Mouse (Mus musculus): ENCODE results near the gene Cpeb4. TPM values are rescaled to one million over a fixed set of nuclear protein-coding genes. Genes with fewer than 3 reads are reported as not detected.

Cpeb4 gene
- polyA plus RNA-seq, 1 experiment from 2014 or later, result 3.5 TPM

DNA sequence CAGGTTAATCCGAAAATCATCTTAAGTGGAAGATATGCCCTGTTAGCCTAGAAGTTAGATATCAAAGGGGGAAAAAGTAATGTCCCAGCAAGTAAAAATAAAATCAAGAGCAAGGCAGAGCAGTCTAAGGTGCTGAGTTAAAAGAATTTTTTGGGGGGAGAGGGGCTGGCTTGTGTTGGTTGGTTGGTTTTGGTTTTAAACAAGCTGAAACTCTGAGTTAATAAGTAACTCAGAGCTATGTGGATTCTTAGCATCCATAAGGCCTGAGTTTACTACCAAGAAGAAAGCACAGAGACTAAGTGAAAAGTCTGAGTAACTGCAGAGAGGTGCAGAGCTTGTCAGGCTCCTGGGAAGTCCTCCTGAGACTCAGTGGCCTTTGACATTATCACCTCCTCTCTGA lies 16.2 kb downstream of the Cpeb4 start:
- Histone ChIP-seq H3K36me3 (no peaks in the 10 kb centered on the region), H3K9me3 (replicated peaks) (no peaks in the 10 kb centered on the region), H3K4me3 (no peak overlapping the region), H3K27ac (replicated peaks) (no peak overlapping the region), H3K27me3 (ENCODE audit: low read depth, poor library complexity, severe bottlenecking) (no peaks in the 10 kb centered on the region), H3K4me1 (no peaks in the 10 kb centered on the region)
- DNase-seq (ENCODE audit: low spot score), result no peak
- WGBS, result 81% methylated on average over 1 of the region's 1 CpGs

DNA sequence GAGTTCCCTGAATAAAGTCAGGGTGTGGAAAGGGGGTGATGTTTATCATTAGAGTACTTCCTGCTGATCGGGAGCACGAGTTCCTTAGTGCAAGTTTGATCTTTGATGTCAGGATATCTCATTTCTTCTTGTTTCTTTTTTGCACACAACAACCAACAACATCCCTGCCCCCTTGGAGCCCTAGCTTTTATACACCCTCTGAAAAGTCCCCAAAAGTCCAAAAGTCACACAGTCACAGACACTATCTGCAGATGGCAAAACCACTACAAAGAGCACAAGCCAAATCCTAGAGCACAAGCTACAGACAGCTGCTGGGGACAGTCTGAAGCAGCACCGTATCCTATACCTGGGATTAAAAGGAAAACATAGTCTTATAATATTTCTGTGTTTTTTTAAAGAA lies 20.1 kb downstream of the Cpeb4 start:
- H3K27me3 ChIP-seq (ENCODE audit: low read depth, poor library complexity, severe bottlenecking), result no peaks in the 10 kb centered on the region
- no peaks in the 10 kb centered on the region for H3K9me3 ChIP-seq (replicated peaks)
- H3K27ac ChIP-seq (replicated peaks), result no peak overlapping the region
- H3K4me3 ChIP-seq, result no peak overlapping the region
- no peak for DNase-seq (ENCODE audit: low spot score)
- no peaks in the 10 kb centered on the region for H3K36me3 ChIP-seq
- H3K4me1 ChIP-seq, result no peaks in the 10 kb centered on the region
- WGBS, result 81% methylated on average over 3 of the region's 3 CpGs

DNA sequence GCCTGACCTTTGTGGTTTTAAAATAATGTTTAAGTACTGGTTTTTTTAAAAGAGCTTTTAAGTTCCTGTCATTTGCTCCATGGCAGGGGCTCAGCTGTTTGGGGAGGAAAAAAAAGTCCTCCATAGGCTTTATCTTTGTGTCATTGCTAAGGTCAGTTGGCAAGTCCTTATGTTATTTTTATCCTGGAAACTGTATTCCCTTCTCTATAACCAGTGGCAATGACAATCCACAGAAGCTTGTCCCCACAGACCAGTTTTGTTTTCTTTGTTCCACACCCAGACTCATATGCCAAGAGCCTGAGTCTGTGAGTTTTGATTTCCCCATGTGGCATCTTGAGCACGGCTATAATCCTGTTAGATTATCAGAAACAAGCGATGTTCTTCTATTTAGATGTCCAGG lies 21.6 kb downstream of the Cpeb4 start:
- no peaks in the 10 kb centered on the region for H3K4me1 ChIP-seq
- 82% methylated on average over 2 of the region's 2 CpGs for WGBS
- DNase-seq (ENCODE audit: low spot score), result no peak
- H3K4me3 ChIP-seq, result no peak overlapping the region
- H3K27me3 ChIP-seq (ENCODE audit: low read depth, poor library complexity, severe bottlenecking), result no peaks in the 10 kb centered on the region
- H3K27ac ChIP-seq (replicated peaks), result no peak overlapping the region
- no peaks in the 10 kb centered on the region for H3K9me3 ChIP-seq (replicated peaks)
- H3K36me3 ChIP-seq, result no peaks in the 10 kb centered on the region

DNA sequence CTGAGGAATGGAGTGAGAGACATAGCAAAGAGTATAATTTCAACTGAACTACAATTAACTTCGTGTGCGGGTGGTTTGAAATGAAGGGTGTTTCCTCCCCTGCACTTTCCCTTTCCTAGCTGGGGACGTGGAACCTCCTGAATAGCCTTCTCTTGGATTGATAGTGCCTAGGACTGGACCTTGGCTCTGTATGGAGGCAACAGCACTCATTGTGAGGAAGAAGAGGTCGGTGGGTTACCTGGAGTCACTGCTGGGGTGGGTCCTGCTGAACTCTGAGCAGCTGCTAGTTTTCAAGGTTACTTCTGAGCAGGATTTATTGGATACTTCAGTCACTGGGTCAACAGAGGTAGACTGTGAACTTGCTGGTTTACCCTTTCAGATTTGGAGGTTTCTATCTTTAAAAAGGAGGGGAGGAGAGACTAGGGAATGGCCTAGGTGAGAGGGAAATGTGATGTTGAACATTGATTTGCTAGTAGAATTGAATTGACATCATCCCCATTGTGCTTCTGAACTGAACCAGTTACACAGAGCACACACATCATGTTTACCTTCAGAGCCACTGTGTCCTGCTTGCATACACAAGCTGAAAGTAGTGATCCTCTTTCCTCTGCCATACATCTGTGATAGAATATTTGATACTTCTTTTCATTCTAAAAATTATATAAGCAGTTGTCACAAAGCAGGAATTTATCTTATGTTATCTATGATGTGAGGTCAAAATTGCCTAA lies 24.2 kb downstream of the Cpeb4 start:
- Histone ChIP-seq H3K9me3 (replicated peaks) (no peaks in the 10 kb centered on the region), H3K4me1 (no peaks in the 10 kb centered on the region), H3K4me3 (no peak overlapping the region), H3K27ac (replicated peaks) (no peak overlapping the region), H3K36me3 (no peaks in the 10 kb centered on the region), H3K27me3 (ENCODE audit: low read depth, poor library complexity, severe bottlenecking) (no peaks in the 10 kb centered on the region)
- DNase-seq (ENCODE audit: low spot score), result no peak
- 81% methylated on average over 4 of the region's 4 CpGs for WGBS

DNA sequence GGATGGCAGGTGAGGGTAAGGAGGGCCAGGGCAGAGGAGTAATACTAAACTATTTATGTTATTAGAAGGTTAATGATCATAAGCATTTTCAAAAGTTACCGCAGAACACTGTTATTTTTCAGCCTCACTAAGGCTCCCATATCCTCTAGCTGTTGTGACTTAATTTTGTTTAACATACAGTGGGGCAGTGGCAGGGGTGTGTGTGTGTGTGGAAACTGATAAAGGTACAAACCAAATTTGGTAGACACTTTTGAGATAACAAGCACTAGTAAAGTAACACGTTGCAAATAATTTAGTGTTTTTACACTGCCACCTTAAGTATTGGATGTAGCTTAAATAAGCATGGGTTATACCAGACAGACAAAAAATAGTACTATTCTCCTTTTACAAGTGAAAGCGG lies 24.9 kb downstream of the Cpeb4 start:
- no peaks in the 10 kb centered on the region for H3K27me3 ChIP-seq (ENCODE audit: low read depth, poor library complexity, severe bottlenecking)
- H3K9me3 ChIP-seq (replicated peaks), result no peaks in the 10 kb centered on the region
- 93% methylated on average over 3 of the region's 3 CpGs for WGBS
- H3K27ac ChIP-seq (replicated peaks), result no peak overlapping the region
- H3K4me3 ChIP-seq, result no peak overlapping the region
- H3K4me1 ChIP-seq, result no peaks in the 10 kb centered on the region
- DNase-seq (ENCODE audit: low spot score), result no peak
- H3K36me3 ChIP-seq, result no peaks in the 10 kb centered on the region

DNA sequence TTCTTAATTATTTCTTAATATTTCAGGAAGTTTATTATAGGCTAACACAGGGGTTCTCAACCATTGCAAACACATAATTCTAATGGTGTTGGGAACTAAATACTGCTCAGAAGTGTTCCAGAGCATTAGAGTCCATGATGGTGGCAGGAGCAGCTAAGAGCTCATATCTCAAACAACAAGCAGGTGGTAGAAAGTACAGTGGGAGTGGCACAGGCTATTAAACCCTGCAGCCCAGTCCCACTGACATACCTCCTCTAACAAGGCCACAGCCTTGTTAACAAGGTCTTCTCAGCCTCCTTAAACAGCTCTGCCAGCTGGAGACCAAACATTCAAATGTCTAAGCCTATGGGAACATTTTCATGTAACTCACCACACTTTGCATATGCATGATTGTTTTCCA lies 27.2 kb downstream of the Cpeb4 start:
- H3K36me3 ChIP-seq, result no peaks in the 10 kb centered on the region
- no peaks in the 10 kb centered on the region for H3K4me1 ChIP-seq
- no peak for DNase-seq (ENCODE audit: low spot score)
- no peaks in the 10 kb centered on the region for H3K27me3 ChIP-seq (ENCODE audit: low read depth, poor library complexity, severe bottlenecking)
- H3K4me3 ChIP-seq, result no peak overlapping the region
- no peak overlapping the region for H3K27ac ChIP-seq (replicated peaks)
- H3K9me3 ChIP-seq (replicated peaks), result no peaks in the 10 kb centered on the region

DNA sequence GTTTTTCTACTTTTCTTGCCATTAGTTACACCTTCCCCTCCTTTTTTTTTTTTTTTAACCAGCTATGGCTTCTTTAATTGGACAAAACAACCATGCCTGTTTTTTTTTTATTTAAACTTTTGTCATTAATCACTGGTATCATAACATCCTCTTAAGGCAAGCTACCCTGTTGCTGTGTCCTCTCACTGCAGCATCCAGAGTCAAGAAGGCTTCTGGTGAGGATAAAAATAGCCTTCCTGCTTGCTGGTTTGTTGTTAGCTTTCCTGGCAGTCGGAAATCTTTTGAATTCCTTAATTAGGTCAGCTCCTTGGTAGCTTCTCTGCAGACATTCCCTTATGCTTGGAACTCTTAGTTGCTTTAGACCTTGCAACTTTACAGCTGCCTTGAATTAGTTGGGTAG lies 28.7 kb downstream of the Cpeb4 start:
- DNase-seq (ENCODE audit: low spot score), result no peak
- 19% methylated on average over 1 of the region's 1 CpGs for WGBS
- Histone ChIP-seq H3K27me3 (ENCODE audit: low read depth, poor library complexity, severe bottlenecking) (no peaks in the 10 kb centered on the region), H3K9me3 (replicated peaks) (no peaks in the 10 kb centered on the region), H3K4me1 (no peaks in the 10 kb centered on the region), H3K4me3 (no peak overlapping the region), H3K36me3 (no peaks in the 10 kb centered on the region), H3K27ac (replicated peaks) (no peak overlapping the region)

DNA sequence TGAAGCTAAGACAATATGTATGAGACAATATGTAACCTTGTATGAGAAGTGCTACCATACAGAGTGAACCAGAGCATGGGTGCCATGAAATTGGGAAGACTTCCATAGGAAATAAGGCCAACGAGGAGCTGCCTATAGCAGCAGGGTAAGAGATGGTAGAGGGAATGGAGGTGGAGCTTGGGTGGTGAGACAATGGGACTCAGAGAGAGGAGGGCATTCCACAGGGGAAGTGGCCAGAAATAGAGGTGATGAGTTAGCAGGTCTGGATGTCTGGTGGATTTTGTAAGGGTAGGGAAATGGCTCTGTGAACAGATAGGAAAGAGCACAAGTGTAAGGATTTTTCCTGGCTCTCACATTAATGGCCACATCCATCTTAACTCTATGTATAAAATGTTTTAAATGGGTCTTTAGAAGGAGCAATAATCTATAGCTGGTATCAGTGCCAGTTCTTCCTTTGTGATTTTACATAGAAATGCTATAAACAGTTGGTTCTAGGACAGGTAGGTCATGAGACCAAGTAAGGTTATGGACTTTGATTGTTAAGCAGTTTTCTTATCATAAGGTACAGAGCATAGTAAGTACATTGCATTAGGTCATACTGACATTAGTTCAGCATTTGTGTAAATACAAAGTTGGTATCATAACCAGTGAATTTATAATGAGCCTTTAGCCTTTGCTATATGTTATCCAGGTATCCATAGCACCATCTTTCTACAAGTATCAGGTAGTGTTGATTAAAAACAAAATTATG lies 30.4 kb downstream of the Cpeb4 start:
- H3K4me3 ChIP-seq, result no peak overlapping the region
- no peaks in the 10 kb centered on the region for H3K27me3 ChIP-seq (ENCODE audit: low read depth, poor library complexity, severe bottlenecking)
- H3K4me1 ChIP-seq, result no peaks in the 10 kb centered on the region
- H3K9me3 ChIP-seq (replicated peaks), result no peaks in the 10 kb centered on the region
- H3K36me3 ChIP-seq, result no peaks in the 10 kb centered on the region
- no peak overlapping the region for H3K27ac ChIP-seq (replicated peaks)
- DNase-seq (ENCODE audit: low spot score), result no peak
- 74% methylated on average over 1 of the region's 1 CpGs for WGBS

DNA sequence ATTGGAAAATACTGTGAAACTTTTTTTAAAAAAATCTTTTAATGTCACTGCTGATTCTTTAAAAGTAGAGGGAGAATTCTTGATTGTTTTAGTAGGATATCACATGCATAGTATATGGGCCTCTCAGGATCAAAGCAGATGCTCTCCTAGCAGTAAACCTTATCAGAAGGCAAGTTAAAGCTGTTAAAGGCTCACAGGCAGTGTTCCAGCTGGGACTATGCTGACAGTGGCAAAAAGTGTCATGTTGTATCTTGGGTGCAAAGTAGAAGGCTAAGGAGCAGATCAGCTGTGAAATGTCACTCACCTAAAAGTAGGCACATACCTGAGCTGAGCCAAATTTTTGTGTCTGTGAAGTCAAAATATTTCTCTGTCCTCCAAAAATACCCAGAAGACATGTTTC lies 34.5 kb downstream of the Cpeb4 start:
- no peak overlapping the region for H3K27ac ChIP-seq (replicated peaks)
- H3K9me3 ChIP-seq (replicated peaks), result no peaks in the 10 kb centered on the region
- H3K36me3 ChIP-seq, result no peaks in the 10 kb centered on the region
- H3K27me3 ChIP-seq (ENCODE audit: low read depth, poor library complexity, severe bottlenecking), result no peaks in the 10 kb centered on the region
- no peaks in the 10 kb centered on the region for H3K4me1 ChIP-seq
- DNase-seq (ENCODE audit: low spot score), result no peak
- no peak overlapping the region for H3K4me3 ChIP-seq

DNA sequence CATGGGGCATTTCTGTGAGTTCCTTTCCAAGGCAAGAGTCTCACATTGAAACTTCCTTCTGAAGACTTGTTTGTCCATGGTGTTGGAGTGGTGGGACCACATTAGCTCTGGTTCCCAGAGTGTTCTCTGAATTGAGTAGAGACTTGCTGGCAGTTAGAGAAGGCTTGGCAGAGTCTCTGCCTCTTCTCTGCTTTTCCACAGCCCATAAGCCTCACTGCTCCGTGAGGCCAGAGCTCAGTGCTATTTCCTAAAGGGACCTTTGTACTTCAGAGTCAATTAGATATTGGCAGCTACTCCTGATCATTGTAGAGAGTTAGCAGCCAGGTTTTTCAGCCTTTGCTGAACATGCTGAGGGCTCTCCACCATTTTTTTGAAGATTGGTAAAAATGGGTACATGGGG lies 35.6 kb downstream of the Cpeb4 start:
- no peak overlapping the region for H3K4me3 ChIP-seq
- no peaks in the 10 kb centered on the region for H3K4me1 ChIP-seq
- no peaks in the 10 kb centered on the region for H3K9me3 ChIP-seq (replicated peaks)
- H3K27me3 ChIP-seq (ENCODE audit: low read depth, poor library complexity, severe bottlenecking), result no peaks in the 10 kb centered on the region
- DNase-seq (ENCODE audit: low spot score), result no peak
- H3K27ac ChIP-seq (replicated peaks), result no peak overlapping the region
- WGBS, result 78% methylated on average over 1 of the region's 1 CpGs
- no peaks in the 10 kb centered on the region for H3K36me3 ChIP-seq

DNA sequence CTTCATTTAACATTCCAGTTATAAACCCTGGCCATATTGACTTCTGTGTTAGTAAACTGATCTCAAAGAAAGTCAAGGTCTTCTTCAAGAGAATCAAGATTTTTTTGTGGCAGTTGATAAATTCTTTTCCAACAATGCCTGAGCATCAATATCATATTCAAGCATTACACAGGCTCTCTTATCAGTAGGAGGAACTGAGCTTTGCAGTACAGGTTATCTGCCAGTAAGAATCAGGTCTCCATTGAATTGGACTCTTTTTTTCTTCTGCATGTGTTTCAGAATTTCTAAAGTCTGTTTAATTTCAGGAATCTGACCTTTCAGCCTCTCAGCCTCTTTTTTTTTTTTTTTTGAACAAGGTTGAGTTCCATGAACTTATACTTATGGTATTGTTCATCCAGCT lies 40.9 kb downstream of the Cpeb4 start:
- Histone ChIP-seq H3K9me3 (replicated peaks) (no peaks in the 10 kb centered on the region), H3K27ac (replicated peaks) (no peak overlapping the region), H3K36me3 (no peaks in the 10 kb centered on the region), H3K4me1 (peaks cover 6% of the 10 kb centered on the region), H3K4me3 (no peak overlapping the region), H3K27me3 (ENCODE audit: low read depth, poor library complexity, severe bottlenecking) (no peaks in the 10 kb centered on the region)
- DNase-seq (ENCODE audit: low spot score), result no peak

DNA sequence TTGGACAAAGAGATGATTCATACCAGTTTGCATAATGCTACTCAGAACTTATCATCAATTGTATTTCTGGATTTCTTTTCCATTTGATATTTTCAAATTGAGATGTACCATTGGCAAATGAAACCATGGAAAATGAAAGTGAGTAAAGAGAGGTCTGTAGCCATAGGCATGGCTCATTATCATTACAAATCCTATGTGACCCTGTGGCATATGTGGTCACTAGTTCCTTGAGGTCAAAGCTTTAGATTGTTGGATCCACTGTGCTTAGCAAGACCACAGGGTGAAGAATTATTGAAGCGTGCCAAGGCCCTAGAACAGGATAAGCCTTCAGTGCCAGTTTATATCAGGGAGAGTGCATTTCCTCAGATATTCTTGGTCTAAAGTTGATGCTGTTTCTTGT lies 45.8 kb downstream of the Cpeb4 start:
- DNase-seq (ENCODE audit: low spot score), result no peak
- Histone ChIP-seq H3K36me3 (peaks cover 5% of the 10 kb centered on the region), H3K9me3 (replicated peaks) (no peaks in the 10 kb centered on the region), H3K27ac (replicated peaks) (no peak overlapping the region), H3K4me1 (peaks cover 6% of the 10 kb centered on the region), H3K27me3 (ENCODE audit: low read depth, poor library complexity, severe bottlenecking) (no peaks in the 10 kb centered on the region), H3K4me3 (no peak overlapping the region)
- WGBS, result 91% methylated on average over 1 of the region's 1 CpGs

DNA sequence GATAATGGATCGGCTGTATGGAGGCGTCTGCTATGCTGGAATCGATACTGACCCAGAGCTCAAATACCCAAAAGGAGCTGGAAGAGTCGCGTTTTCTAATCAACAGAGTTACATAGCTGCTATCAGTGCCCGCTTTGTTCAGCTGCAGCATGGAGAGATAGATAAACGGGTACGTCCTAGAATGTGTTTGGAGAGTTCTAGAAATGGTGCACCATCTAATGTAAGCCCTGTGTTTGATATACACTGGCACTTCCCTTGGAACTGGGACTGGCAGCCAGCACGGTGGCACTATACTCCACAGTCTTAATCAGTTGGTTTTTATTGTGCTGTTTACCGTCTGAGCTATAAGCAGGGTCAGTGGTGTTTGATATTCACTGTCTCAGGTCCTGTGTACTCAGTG lies 58.0 kb downstream of the Cpeb4 start:
- no peaks in the 10 kb centered on the region for H3K4me1 ChIP-seq
- 93% methylated on average over 10 of the region's 10 CpGs for WGBS
- no peak overlapping the region for H3K4me3 ChIP-seq
- peaks cover 49% of the 10 kb centered on the region for H3K36me3 ChIP-seq
- no peaks in the 10 kb centered on the region for H3K27me3 ChIP-seq (ENCODE audit: low read depth, poor library complexity, severe bottlenecking)
- H3K9me3 ChIP-seq (replicated peaks), result no peaks in the 10 kb centered on the region
- no peak for DNase-seq (ENCODE audit: low spot score)
- H3K27ac ChIP-seq (replicated peaks), result no peak overlapping the region

Data from midbrain, embryonic 10.5 days (tissue).